Mouse (Mus musculus): ENCODE data around the gene Macf1.
"Not testable (repeated sequence)": the region's sequence is repeated elsewhere in the genome, so short reads cannot be mapped to it uniquely, and the experiment has no call there.

The Macf1 gene

GRCm38 (mm10) chr4:123535271-123535670, 148.9 kb downstream of the Macf1 start:
- peak; percentile 84 for DNase-seq (ENCODE audit: low read depth)

GRCm38 (mm10) chr4:123532001-123532400, 152.2 kb downstream of the Macf1 start:
- peak; percentile 44 for DNase-seq (ENCODE audit: low read depth)

GRCm38 (mm10) chr4:123530976-123531375, 153.2 kb downstream of the Macf1 start:
- DNase-seq (ENCODE audit: low read depth) = no peak

GRCm38 (mm10) chr4:123529230-123529629, 154.9 kb downstream of the Macf1 start:
- DNase-seq (ENCODE audit: low read depth) = peak; percentile 48

- DNase-seq (ENCODE audit: low read depth) = no peak
Observed at GRCm38 (mm10) chr4:123527607-123528010, 156.6 kb downstream of the Macf1 start.

GRCm38 (mm10) chr4:123526779-123527280, 157.3 kb downstream of the Macf1 start:
- no peak for DNase-seq (ENCODE audit: low read depth)

- no peak for DNase-seq (ENCODE audit: low read depth)
Observed at GRCm38 (mm10) chr4:123524746-123525145, 159.4 kb downstream of the Macf1 start.

- DNase-seq (ENCODE audit: low read depth) = not testable (repeated sequence)
Observed at GRCm38 (mm10) chr4:123520123-123520522, 164.0 kb downstream of the Macf1 start.

- no peak for DNase-seq (ENCODE audit: low read depth)
Observed at GRCm38 (mm10) chr4:123515673-123516072, 168.5 kb downstream of the Macf1 start.

- DNase-seq (ENCODE audit: low read depth) = no peak
Observed at GRCm38 (mm10) chr4:123510201-123510600, 174.0 kb downstream of the Macf1 start.

- DNase-seq (ENCODE audit: low read depth) = no peak
Observed at GRCm38 (mm10) chr4:123489086-123489485, 195.1 kb downstream of the Macf1 start.

GRCm38 (mm10) chr4:123479991-123480390, 204.2 kb downstream of the Macf1 start:
- no peak for DNase-seq (ENCODE audit: low read depth)

- DNase-seq (ENCODE audit: low read depth) = no peak
Observed at GRCm38 (mm10) chr4:123478655-123479433, 205.3 kb downstream of the Macf1 start.

GRCm38 (mm10) chr4:123465799-123466198, 218.4 kb downstream of the Macf1 start:
- DNase-seq (ENCODE audit: low read depth) = no peak

- DNase-seq (ENCODE audit: low read depth) = peak; percentile 16
Observed at GRCm38 (mm10) chr4:123460595-123461272, 223.4 kb downstream of the Macf1 start.

GRCm38 (mm10) chr4:123454871-123455640, 229.1 kb downstream of the Macf1 start:
- no peak for DNase-seq (ENCODE audit: low read depth)

GRCm38 (mm10) chr4:123453729-123454128, 230.4 kb downstream of the Macf1 start:
- no peak for DNase-seq (ENCODE audit: low read depth)

GRCm38 (mm10) chr4:123451991-123452390, 232.2 kb downstream of the Macf1 start:
- no peak for DNase-seq (ENCODE audit: low read depth)

- DNase-seq (ENCODE audit: low read depth) = no peak
Observed at GRCm38 (mm10) chr4:123449304-123449703, 234.9 kb downstream of the Macf1 start.

- no peak for DNase-seq (ENCODE audit: low read depth)
Observed at GRCm38 (mm10) chr4:123448015-123448414, 236.1 kb downstream of the Macf1 start.

- DNase-seq (ENCODE audit: low read depth) = no peak
Observed at GRCm38 (mm10) chr4:123447251-123447650, 236.9 kb downstream of the Macf1 start.

- DNase-seq (ENCODE audit: low read depth) = no peak
Observed at GRCm38 (mm10) chr4:123446754-123447153, 237.4 kb downstream of the Macf1 start.
